Mouse (Mus musculus) heart, postnatal 14 days (tissue): ENCODE measurements around the gene Mpi. TPM values are rescaled to one million over a fixed set of nuclear protein-coding genes. Genes with fewer than 3 reads are reported as not detected.

ENCODE experiments used
- DNase-seq, 2 experiments: peaks; one replicate each; pipeline ENCODE4 v3.0.0; 2021 to 2022
- intact Hi-C: fragments of 180-260 bp; cut with DNase I; formaldehyde crosslinking; loops from one replicate; pipeline ENCODE4 v1.15.1; 2025
- total RNA-seq, 2 experiments: library from RNA; stranded (reverse); gene quantifications; 2 replicates each; pipeline ENCODE4 v1.2.3; 2021

Gene Mpi
- total RNA-seq, 2 experiments from 2014 or later: 162 to 176 TPM

DNA sequence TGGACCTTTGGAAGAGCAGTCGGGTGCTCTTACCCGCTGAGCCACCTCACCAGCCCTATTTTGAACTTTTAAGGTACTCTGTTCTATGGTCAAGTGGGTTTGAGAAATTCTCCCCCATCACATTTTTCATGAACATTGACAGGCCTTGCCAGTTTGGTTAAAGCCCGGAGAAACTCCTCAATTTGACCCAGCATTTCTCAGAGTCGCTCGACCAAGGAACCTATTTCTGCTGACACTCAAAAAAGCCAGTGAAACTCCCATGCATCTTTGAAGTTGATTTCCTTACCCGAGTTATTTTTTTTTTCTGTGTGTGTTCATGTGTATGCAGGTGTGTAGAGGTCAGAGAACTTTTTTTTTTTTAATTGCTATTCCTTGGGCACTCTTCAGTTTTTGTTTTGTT is 12.0 kb upstream of the Mpi start:
- no peak for DNase-seq
- intact Hi-C loops: no loop called here

- peak; percentile 62 to 77 for DNase-seq
- intact Hi-C loops: no loop called here
These were observed 10.4 kb upstream of the Mpi start for GRCm38 (mm10) chr9:57562896-57563372.

DNA sequence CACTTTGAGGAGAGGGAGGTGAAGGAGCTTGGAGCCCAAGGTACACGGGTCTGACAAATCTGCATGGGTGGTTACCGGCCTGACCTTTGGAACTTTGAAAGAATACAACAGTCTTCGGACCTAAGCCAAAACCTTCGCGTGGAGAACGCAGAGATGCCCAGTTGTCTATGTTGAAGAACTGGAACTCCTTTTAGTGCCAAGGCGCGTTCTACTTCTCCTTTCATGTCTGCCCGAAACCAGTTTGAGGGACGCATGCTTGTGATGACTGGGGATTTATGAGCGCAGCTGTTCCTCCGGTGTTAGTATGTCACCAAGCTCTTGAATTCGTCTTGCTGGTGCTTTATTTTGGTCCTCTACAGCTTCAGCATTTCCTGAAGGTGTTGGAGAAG is 9.1 kb upstream of the Mpi start:
- no peak for DNase-seq
- intact Hi-C loops: no loop called here

DNA sequence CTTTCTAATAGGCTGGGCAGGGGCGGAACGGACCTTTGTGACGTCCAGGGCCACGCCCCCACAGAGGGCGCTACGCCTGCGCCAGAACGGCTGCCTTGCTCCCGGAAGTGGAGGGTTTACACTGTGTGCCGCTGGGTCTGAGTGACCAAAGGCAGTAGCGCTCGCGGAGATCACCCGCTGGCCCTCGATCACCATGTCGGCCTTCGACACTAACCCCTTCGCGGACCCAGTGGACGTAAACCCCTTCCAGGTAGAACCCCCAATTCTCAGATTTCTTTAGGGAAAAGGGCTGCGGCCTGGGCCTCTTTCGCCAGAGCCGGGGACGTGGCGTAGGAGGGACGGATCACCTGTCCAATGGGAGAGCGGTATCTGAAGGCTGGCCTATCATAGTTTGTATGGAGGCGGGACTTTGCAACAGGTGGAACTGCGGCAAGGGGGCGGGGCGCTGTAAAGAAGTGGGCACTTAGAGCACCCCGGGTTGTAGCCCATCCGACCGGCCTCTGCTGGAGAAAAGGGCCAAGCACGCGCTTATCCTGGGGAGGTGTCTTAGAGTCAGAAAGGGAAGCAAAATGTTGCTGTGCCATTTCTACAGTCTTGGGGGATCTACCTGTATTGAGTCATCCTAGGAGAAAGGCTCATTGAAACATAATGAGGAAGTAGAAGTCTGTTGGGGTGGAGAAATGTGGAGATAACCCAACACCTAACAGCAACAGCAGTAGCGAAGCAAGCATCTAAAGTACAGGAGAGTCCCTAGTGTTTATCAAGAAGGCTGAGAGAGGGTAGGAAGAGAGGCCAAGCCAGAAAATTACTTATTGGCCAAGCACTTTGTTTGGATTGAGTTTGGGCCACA is 8.5 kb upstream of the Mpi start, which contains the start of gene Scamp2:
TSS of gene Scamp2 (plus strand) at position 83 of the 850 bp plus-strand sequence.
- DNase-seq: peak; percentile 92 to 94
- intact Hi-C loops: no loop called here

GRCm38 (mm10) chr9:57560263-57560662 is 7.7 kb upstream of the Mpi start:
- intact Hi-C loops: no loop called here
- no peak for DNase-seq

DNA sequence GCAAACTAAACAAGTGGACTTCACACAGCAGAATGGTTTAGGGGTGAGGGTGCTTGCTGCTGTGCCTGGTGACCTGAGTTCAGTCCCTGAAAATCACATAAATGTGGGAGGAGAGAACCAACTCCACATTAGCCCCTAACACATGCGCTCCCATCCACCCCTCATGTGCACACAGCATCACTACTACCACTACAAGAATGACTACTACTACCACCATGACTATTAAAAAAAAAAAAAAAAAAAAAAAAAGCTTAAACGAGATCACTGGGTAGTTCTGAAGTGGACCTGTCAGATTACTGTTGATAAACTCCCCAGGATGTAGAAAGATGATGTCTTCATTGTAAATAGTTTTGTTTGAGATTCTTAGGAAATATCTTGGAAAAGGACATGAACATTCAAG is 7.0 kb upstream of the Mpi start:
- intact Hi-C loops: no loop called here

DNA sequence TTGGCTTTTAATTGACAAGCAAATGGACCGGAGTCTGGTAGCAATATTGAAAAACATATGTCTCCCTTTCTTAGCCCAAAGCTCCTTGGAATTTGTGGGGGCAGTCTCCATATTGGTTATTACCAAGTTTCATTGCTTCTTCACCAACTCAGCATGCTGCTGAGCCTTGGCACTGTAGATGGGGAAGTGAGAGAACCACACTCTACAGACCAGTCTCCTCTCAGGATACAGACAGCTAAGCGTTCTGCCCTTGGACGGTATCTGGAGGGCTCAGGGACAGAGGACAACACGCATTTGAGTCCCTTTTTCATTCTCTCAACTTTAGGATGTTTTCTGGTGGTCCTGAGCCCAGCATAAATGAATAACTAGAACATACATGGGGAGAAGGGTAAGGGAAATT is 6.1 kb upstream of the Mpi start:
- intact Hi-C loops: no loop called here
- DNase-seq: no peak

More for the DNA sequence above, 7.0 kb upstream of the Mpi start:
- no peak for DNase-seq

GRCm38 (mm10) chr9:57557215-57557614 is 4.7 kb upstream of the Mpi start:
- intact Hi-C loops: no loop called here
- no peak for DNase-seq

GRCm38 (mm10) chr9:57554753-57555152 is 2.2 kb upstream of the Mpi start:
- intact Hi-C loops: loop anchor here (5.0 kb wide), 1 partner anchor 33 kb away; the partner anchor contains the start of gene Ulk3
- DNase-seq: no peak

- intact Hi-C loops: loop anchor here (5.0 kb wide), 1 partner anchor 34 kb away; the partner anchor contains the start of gene Ulk3
- DNase-seq: no peak
These were observed 556 bp upstream of the Mpi start for GRCm38 (mm10) chr9:57553119-57553518.

GRCm38 (mm10) chr9:57550126-57550862 is 2.3 kb downstream of the Mpi start:
- DNase-seq: peak; percentile 56 to 72
- intact Hi-C loops: loop anchor here (5.0 kb wide), 1 partner anchor 37 kb away; the partner anchor contains the start of gene Ulk3

GRCm38 (mm10) chr9:57549186-57549585 is 3.4 kb downstream of the Mpi start:
- DNase-seq: peak; percentile 38 to 40
- intact Hi-C loops: loop anchor here (10.0 kb wide), 1 partner anchor 206 kb away; no protein-coding TSS in a partner anchor

- intact Hi-C loops: loop anchor here (10.0 kb wide), 1 partner anchor 207 kb away; no protein-coding TSS in a partner anchor
- no peak for DNase-seq
These were observed 4.7 kb downstream of the Mpi start for GRCm38 (mm10) chr9:57547869-57548268.

DNA sequence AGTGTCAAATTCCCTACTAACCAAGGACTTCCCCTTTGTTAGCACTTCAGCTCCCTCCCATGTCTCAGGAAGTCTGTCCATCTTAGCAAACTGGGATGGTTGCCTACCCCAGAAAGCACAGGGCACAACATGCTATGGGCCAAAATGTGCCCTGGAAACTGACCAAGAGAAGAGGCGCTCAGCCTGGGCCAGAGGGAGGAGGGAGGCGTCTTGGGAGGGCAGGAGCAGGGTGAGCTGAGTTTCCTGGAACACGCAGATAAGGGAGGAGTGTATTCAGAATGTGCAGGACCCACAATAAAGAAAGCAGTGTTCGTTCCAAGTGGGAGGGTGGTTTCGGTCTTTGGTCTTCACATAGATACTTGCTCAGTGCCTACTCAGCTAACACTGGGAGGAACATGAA is 5.3 kb downstream of the Mpi start:
- DNase-seq: peak; percentile 52 to 60
- intact Hi-C loops: loop anchor here (10.0 kb wide), 1 partner anchor 208 kb away; no protein-coding TSS in a partner anchor

DNA sequence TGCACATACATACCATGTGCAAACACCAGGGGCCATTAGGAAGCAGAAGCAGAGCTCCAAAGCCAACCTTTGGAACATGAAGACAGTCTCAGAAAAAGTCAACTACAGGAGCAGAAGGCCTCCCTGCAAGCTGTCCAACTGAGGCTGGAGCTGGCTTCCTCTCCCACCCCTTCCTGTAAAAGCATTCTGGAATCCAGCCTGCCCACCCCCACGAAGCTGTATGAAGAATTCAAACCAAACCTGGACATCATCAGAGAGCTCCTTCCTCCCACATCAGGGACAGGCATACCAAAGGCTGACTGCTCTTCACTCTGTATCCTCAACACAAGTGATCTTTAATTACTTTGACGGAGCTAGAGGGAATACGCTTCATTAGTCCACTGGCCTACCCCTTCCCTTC is 8.6 kb downstream of the Mpi start:
- no peak for DNase-seq
- intact Hi-C loops: loop anchor here (5.0 to 10.0 kb wide), 2 partner anchors 83 to 211 kb away; no protein-coding TSS in a partner anchor

DNA sequence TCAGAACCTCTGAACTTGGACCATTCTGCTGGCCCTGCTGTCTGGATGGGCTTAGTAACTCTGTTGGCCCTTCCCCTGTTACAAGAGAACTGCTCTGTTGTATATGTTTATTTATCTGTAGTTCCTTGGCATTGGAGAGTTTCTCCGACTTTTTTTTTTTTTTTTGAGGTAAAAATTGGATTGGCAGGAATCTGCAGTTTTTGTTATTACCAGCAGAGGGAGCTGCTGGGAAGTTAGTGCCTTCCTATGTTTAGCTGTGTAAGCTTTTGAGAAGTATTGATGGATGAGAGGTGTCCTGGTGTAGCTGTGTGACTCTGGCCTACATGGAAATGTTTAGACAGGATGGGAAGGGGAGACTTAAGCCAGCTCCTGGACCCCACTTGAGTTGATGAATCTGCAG is 11.3 kb downstream of the Mpi start:
- intact Hi-C loops: loop anchor here (5.0 to 10.0 kb wide), 2 partner anchors 86 to 213 kb away; no protein-coding TSS in a partner anchor
- peak; percentile 49 to 65 for DNase-seq

DNA sequence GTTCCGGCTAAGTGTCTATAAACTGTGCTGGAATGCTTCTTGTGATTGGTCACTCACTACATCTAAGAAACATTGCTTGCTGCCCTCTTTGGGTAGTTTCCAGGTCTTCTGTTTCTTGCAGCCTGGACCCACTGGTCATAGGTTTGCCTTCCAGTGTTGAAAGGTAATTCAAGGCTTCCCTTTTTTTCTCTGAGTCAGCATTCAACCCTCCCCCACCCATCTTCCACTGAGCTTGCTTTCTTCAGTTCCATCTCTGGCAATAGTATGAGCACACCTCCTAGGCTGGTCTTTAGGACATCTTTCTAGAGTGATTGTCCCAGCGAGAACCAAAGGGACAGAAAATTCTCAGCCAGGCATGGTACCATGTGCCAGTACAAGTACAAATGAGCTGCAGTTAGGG is 13.0 kb downstream of the Mpi start:
- no peak for DNase-seq
- intact Hi-C loops: loop anchor here (2.0 kb wide), 1 partner anchor 115 kb away; no protein-coding TSS in a partner anchor

DNA sequence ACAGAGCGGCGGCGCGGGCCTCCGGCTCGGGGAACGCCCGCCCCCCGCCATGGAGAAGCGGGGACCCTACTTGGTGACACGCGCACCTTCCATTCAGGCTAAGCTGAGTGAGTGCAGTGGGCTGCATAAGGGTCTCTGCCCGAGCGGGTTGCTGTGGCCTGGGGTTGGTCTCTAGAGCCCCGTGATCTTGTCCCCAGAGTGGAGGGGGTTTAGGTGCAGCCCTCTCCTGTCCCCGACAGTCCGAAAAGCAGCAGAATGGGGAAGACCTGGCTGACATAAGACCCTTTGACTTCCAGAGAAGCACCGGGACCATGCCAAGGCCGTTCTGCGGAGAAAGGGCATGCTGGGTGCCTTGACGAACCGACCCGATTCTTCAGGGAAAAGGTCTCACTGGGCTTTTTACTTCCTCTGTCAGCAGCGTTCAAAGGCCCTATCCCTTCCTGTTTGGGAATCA is 14.8 kb downstream of the Mpi start:
- DNase-seq: no peak
- intact Hi-C loops: loop anchor here (2.0 kb wide), 1 partner anchor 117 kb away; no protein-coding TSS in a partner anchor

- intact Hi-C loops: no loop called here
- DNase-seq: peak; percentile 90 to 93
These were observed 15.4 kb downstream of the Mpi start, which contains the start of gene Fam219b for GRCm38 (mm10) chr9:57537044-57537727. Fam219b (plus strand) TSS chr9:57537528.

DNA sequence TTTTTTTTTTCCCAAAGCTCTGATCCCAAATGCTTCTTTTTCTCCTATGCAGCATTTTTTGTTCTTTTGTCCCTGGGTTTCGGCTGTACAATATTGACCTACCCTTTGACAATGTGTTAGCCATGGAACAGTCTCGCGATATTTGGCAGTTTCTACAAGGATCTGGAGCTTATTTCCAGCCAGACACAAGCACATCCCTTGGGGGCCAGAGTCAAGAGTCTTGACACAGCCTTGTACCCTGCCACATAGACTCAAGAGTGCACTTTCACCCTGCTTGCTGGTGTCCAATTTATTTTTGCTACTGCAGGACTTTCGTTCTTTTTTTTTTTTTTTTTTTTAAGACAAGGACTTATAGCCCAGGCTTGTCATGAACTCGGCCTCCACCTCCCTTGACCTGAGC is 16.2 kb downstream of the Mpi start:
- no peak for DNase-seq
- intact Hi-C loops: no loop called here
